Mouse (Mus musculus): ENCODE measurements around the gene Sumo1.

The Sumo1 gene

GRCm38 (mm10) chr1:59550227-59550626 lies 120.4 kb downstream of the Sumo1 start:
- no peak for DNase-seq (ENCODE audit: low read depth, low spot score)

GRCm38 (mm10) chr1:59549036-59549675 lies 121.5 kb downstream of the Sumo1 start:
- DNase-seq (ENCODE audit: low read depth, low spot score), result no peak

- DNase-seq (ENCODE audit: low read depth, low spot score), result no peak
Observed at GRCm38 (mm10) chr1:59548486-59548885, 122.1 kb downstream of the Sumo1 start.

DNA sequence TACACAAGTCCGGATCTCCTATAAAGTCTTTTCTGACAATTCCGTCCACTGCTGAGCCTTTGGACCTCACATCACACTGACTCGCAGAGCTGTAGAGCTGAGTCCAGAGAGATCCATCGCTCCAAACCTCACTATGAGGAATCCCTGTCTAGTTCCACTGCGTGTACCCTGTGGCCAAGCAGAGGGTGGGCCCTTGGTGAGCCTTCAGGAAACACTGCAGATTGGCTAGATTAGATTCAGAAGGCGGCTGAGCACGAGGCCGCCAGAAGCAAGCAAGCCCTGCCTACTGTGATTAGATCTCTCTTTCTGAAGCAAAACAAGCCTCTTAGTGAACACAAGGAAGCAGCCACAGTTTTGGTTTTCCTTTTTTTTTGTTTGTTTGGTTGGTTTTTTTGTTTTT lies 126.7 kb downstream of the Sumo1 start:
- DNase-seq (ENCODE audit: low read depth, low spot score), result no peak

DNA sequence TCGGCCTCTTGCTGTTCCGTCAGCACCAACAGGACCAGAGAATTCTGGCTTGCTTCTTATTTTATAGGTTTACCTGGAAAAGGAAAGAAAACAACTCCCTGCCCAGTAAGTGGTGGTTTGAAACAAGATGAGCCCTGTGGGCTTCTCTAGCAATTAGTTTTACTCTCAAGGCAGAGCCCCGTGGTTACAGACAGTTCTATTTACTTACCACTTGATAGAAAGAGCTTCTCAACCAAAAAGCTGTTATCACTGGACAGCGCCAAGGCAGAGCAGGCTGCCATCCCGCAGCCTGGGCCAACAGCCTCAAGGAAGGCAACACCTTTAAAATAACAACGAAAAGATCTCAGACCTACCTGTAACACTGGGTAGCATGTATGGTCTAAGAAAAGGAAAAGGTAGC lies 128.4 kb downstream of the Sumo1 start:
- no peak for DNase-seq (ENCODE audit: low read depth, low spot score)

- DNase-seq (ENCODE audit: low read depth, low spot score), result peak; percentile 62
Observed at GRCm38 (mm10) chr1:59541271-59542020, 129.2 kb downstream of the Sumo1 start.

GRCm38 (mm10) chr1:59540537-59541148 lies 130.0 kb downstream of the Sumo1 start:
- DNase-seq (ENCODE audit: low read depth, low spot score), result no peak

GRCm38 (mm10) chr1:59538381-59538780 lies 132.3 kb downstream of the Sumo1 start:
- DNase-seq (ENCODE audit: low read depth, low spot score), result no peak
